Mouse (Mus musculus) Patski (cell line): ENCODE data around the gene Fam124b. TPM values are rescaled to one million over a fixed set of nuclear protein-coding genes. Genes with fewer than 3 reads are reported as not detected.

Experiments used
- ATAC-seq: fragments of 100-300 bp; one replicate; pipeline ENCODE4 v1.8.0; 2021
- CTCF ChIA-PET: fragments of 350-600 bp; sonication (Branson Sonifier 250); formaldehyde crosslinking; loops from one replicate; lab custom pipeline; 2022; ENCODE audit warnings: inconsistent platforms; lab: Charles Lee
- POLR2A ChIA-PET: fragments of 350-600 bp; sonication (Branson Sonifier 250); formaldehyde crosslinking; loops from one replicate; lab custom pipeline; 2022; ENCODE audit warnings: antibody characterized with exemption, inconsistent platforms; lab: Charles Lee
- DNase-seq: peaks from one replicate; pipeline ENCODE4 v3.0.0-alpha.2; 2011; ENCODE audit warnings: low read depth, low spot score
- H3K27me3 ChIP-seq: fragments of 371-371 bp; one replicate; pipeline ENCODE4 v1.5.1; 2021
- CTCF ChIP-seq: fragments of 100-300 bp; IDR thresholded peaks from one replicate; pipeline ENCODE4 v1.5.1; 2021
- in situ Hi-C: fragments of 300-500 bp; cut with MboI; formaldehyde crosslinking; loops from 3 replicates; pipeline ENCODE4 v1.11.1; 2018; ENCODE audit warnings: low pct_unique_long_range_greater_than_20kb, mixed read lengths
- polyA plus RNA-seq: library from polyadenylated mRNA; unstranded; gene quantifications from one replicate; pipeline ENCODE4 v1.2.3, GENCODE M21; 2021

The Fam124b gene
- polyA plus RNA-seq, 1 experiment from 2014 or later: not detected

- TF ChIP-seq CTCF: no peak
- ATAC-seq: no peak
- DNase-seq: no peak
- in situ Hi-C loops: no loop called here
- peaks cover 16% of the 10 kb centered on the region for H3K27me3 ChIP-seq
- ChIA-PET CTCF (interaction anchor here (1.1 kb wide), 1 partner anchor 28 kb away, joined by 3 read pairs; no protein-coding TSS in a partner anchor), POLR2A (no interaction called here)
Observed at GRCm38 (mm10) chr1:80236126-80236525, 17.9 kb upstream of the Fam124b start.

- POLR2A ChIA-PET: no interaction called here
Observed at GRCm38 (mm10) chr1:80230612-80231011, 12.3 kb upstream of the Fam124b start.

GRCm38 (mm10) chr1:80224839-80225412 lies 6.7 kb upstream of the Fam124b start:
- no peak for DNase-seq
- in situ Hi-C loops: no loop called here
- H3K27me3 ChIP-seq: peaks cover 8% of the 10 kb centered on the region
- TF ChIP-seq CTCF: no peak
- ATAC-seq: no peak
- ChIA-PET CTCF (no interaction called here), POLR2A (no interaction called here)

More at GRCm38 (mm10) chr1:80230612-80231011, 12.3 kb upstream of the Fam124b start:
- CTCF ChIA-PET: no interaction called here
- no peak for ATAC-seq
- TF ChIP-seq CTCF: peak; percentile 28
- in situ Hi-C loops: no loop called here
- H3K27me3 ChIP-seq: peaks cover 24% of the 10 kb centered on the region
- no peak for DNase-seq

GRCm38 (mm10) chr1:80221151-80221550 lies 2.9 kb upstream of the Fam124b start:
- no peak for TF ChIP-seq CTCF
- H3K27me3 ChIP-seq: no peaks in the 10 kb centered on the region
- in situ Hi-C loops: no loop called here
- ATAC-seq: no peak
- no peak for DNase-seq
- ChIA-PET POLR2A (no interaction called here), CTCF (interaction anchor here (1.4 kb wide), 1 partner anchor 12 kb away, joined by 6 read pairs; no protein-coding TSS in a partner anchor)

- no peak for TF ChIP-seq CTCF
Observed at GRCm38 (mm10) chr1:80213826-80214225, 4.4 kb downstream of the Fam124b start.

GRCm38 (mm10) chr1:80213146-80213545 lies 5.1 kb downstream of the Fam124b start:
- ChIA-PET POLR2A (no interaction called here), CTCF (no interaction called here)
- in situ Hi-C loops: no loop called here
- ATAC-seq: no peak
- no peak for DNase-seq
- TF ChIP-seq CTCF: no peak
- H3K27me3 ChIP-seq: peaks cover 27% of the 10 kb centered on the region

More at GRCm38 (mm10) chr1:80213826-80214225, 4.4 kb downstream of the Fam124b start:
- ChIA-PET POLR2A (no interaction called here), CTCF (no interaction called here)
- in situ Hi-C loops: no loop called here
- peaks cover 20% of the 10 kb centered on the region for H3K27me3 ChIP-seq
- no peak for DNase-seq
- no peak for ATAC-seq

GRCm38 (mm10) chr1:80202314-80202713 lies 16.0 kb downstream of the Fam124b start:
- ChIA-PET CTCF (no interaction called here), POLR2A (no interaction called here)
- ATAC-seq: no peak
- no peak for DNase-seq
- in situ Hi-C loops: no loop called here
- no peak for TF ChIP-seq CTCF
- H3K27me3 ChIP-seq: peaks cover 27% of the 10 kb centered on the region

- TF ChIP-seq CTCF: no peak
- ChIA-PET CTCF (no interaction called here), POLR2A (no interaction called here)
- ATAC-seq: no peak
- in situ Hi-C loops: loop anchor here (25.0 kb wide), 1 partner anchor 1094 kb away; no protein-coding TSS in a partner anchor
- DNase-seq: no peak
- H3K27me3 ChIP-seq: peaks cover 16% of the 10 kb centered on the region
Observed at GRCm38 (mm10) chr1:80192837-80193236, 25.4 kb downstream of the Fam124b start.

- ATAC-seq: no peak
- no peak for DNase-seq
- H3K27me3 ChIP-seq: no peaks in the 10 kb centered on the region
- ChIA-PET CTCF (interaction anchor here (0.8 to 2.9 kb wide), 7 partner anchors 10 to 335 kb away, joined by 3 to 15 read pairs (median 4); no protein-coding TSS in a partner anchor), POLR2A (no interaction called here)
- no peak for TF ChIP-seq CTCF
- in situ Hi-C loops: loop anchor here (5.0 to 25.0 kb wide), 3 partner anchors 231 to 1106 kb away; no protein-coding TSS in a partner anchor
Observed at GRCm38 (mm10) chr1:80181414-80181805, 36.9 kb downstream of the Fam124b start.

GRCm38 (mm10) chr1:80180767-80181413 lies 37.4 kb downstream of the Fam124b start:
- ChIA-PET POLR2A (interaction anchor here (0.6 kb wide), 1 partner anchor 395 kb away, joined by 3 read pairs; no protein-coding TSS in a partner anchor), CTCF (interaction anchor here (0.6 to 2.9 kb wide), 9 partner anchors 9 to 335 kb away, joined by 3 to 15 read pairs (median 3); no protein-coding TSS in a partner anchor)
- TF ChIP-seq CTCF: peak; percentile 79
- in situ Hi-C loops: loop anchor here (5.0 to 25.0 kb wide), 3 partner anchors 231 to 1106 kb away; no protein-coding TSS in a partner anchor
- DNase-seq: peak; percentile 10
- no peaks in the 10 kb centered on the region for H3K27me3 ChIP-seq
- no peak for ATAC-seq

GRCm38 (mm10) chr1:80180128-80180527 lies 38.1 kb downstream of the Fam124b start:
- DNase-seq: peak; percentile 0
- no peak for ATAC-seq
- TF ChIP-seq CTCF: peak; percentile 56
- in situ Hi-C loops: loop anchor here (5.0 to 25.0 kb wide), 3 partner anchors 232 to 1107 kb away; no protein-coding TSS in a partner anchor
- ChIA-PET CTCF (interaction anchor here (0.6 to 2.9 kb wide), 7 partner anchors 10 to 336 kb away, joined by 3 to 15 read pairs (median 4); no protein-coding TSS in a partner anchor), POLR2A (interaction anchor here (0.6 kb wide), 1 partner anchor 396 kb away, joined by 3 read pairs; no protein-coding TSS in a partner anchor)
- H3K27me3 ChIP-seq: no peaks in the 10 kb centered on the region
